Mouse (Mus musculus): ENCODE measurements around the gene Dbh.
A peak's percentile ranks its signal among the peaks of the same experiment; 100 is the strongest.

Gene Dbh

DNA sequence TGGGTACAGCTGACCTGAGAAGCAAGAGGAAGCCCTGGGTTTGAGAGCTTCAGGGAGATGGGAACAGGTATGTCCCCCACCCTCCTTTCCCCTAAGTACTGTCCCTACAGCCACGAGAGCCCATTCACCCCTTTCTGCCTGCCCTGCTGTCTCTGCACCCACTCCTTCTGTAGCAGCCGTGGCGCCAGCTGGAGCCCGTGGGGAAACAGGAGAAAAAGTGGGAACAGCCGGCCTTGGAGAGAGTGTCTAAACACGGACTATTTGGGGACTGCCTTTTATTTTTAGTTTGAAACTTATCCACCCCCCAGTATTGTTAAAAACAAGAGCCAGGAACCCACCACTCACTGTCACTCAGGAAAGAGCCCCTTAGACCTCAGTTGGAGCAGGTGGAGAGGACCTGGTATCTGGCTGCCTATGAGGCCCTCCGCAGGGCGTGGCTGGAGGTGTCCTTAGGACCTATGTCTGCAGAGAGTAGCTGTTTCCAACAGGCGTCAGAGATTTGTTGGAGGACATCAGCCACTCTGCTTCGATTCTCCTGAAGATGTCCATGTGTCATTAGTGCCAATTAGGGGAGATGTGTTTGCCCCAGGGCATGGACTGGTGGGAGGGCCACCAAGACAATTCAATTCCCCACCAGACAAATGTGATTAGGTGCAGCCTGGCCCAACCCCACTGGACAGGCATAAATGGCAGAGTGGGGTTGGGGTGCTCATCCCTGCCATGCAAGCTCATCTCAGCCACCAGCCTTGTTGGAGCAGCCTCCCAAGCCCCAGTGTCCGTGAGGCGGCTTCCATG, at the start of gene Dbh:
Dbh (plus strand) TSS at position 438 of the 795 bp plus-strand sequence.
- no peak for DNase-seq (ENCODE audit: low read depth, low spot score)

DNA sequence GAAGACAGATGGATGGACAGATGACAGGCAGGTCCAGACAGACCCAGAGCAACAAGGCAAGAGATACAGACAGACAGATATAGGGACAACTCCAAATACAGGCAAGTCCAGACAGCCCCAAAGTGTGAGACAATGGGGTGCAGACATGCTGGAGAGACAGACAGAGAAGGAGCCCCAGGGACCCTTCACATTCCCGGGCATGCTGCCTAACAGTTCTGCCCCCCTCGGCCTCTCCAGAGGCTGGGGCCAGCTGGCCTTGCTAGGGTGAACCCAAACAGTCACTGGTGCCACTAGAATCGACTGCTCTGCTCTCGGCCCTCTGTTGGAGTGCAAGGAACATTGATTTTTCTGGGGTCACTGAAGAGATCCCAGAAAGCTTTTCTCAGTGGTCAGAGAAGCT, 46.6 kb upstream of the Dbh start:
- no peak for DNase-seq (ENCODE audit: low read depth, low spot score)

DNA sequence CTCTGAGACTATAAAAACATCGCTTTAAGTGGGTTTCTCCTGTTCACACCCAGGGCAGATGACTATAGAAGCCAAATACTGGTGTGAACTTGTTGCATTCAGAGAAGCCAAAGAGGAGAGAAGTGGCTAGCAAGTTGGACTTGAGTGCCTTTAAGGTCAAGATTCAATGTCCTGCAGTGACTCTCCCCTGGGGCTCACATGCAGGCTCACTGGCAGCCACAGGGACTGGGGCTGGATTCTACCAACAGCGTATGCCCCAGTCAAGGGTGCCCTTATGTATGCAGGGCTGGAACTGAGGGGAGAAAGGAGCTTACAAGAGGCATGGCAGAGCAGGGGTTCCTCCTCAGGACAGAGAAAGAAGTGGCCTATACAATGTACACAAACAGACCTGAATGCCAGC, 45.3 kb upstream of the Dbh start:
- no peak for DNase-seq (ENCODE audit: low read depth, low spot score)

DNA sequence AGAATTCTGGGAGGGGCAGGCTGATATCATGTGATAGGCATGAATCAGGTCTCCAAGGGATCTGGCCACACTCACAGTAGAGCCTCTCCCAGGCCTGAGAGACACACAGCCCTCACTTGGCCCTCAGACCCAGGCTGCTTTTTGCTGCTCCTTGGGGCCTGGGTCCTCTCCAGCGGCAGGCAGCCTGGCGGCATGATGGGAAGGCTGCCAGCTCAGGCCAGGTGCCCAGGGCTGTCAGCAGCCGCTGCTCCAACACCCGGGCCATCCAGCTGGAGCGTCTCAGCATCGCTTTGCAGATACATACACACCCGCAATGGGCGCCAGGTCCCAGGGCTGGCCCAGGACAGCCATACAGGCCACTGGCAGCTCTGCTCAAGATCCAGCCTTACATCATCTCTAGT, 44.8 kb upstream of the Dbh start:
- DNase-seq (ENCODE audit: low read depth, low spot score), result peak; percentile 9

DNA sequence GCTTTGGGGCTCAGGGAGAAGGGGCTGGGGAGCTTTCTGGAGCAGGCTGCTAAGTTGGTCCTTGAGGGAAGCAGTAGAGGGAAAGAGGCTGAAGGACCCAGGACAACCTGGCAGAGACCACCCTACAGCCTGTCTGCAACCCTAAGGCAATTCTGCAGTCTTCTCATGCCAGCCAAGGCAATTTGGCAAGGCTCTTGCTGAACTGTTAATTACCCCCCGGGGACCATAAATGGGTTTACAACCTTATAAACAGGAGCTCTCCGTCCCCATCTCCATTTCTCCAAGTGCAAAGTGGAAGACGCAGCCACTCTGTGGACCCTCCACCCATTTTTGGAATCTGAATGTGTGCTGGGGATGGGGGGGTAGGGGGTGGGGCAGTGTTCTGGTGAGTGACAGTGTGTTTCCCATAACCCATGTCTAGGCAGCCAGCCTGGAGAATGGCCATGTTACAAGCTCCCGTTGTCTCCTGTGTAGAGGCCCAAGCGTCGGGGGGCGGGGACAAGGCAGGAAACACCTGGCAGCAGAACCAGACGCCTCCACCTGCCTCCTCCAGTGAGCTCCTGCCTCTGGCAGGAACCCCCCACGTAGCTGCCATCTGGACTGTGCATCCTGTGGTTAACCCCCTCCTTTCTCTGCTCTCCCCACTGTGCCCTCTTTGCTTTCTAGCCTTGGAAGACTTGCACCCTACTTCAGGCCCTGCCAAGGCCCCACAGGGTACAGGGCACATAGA, 43.2 kb upstream of the Dbh start:
- no peak for DNase-seq (ENCODE audit: low read depth, low spot score)

DNA sequence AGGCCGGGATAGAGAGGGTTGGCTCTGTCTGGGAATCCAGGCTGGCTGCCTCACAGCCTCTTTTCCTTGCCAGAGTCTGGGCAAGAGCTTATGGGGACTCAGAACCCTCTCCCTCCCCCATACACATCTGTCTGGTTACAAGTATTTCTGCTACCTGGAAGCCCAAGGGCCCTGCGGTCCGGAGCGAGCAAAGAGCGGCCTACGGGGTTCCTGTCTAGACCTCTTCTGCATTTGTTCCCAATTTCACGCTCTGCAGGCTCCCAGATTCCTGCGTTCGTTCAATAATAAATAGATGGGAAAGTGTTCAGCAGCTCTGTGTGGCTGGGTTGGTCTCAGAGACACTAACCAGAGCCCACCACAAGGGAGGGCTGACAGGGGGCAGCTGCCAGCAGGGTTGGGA, 42.5 kb upstream of the Dbh start:
- DNase-seq (ENCODE audit: low read depth, low spot score), result no peak

DNA sequence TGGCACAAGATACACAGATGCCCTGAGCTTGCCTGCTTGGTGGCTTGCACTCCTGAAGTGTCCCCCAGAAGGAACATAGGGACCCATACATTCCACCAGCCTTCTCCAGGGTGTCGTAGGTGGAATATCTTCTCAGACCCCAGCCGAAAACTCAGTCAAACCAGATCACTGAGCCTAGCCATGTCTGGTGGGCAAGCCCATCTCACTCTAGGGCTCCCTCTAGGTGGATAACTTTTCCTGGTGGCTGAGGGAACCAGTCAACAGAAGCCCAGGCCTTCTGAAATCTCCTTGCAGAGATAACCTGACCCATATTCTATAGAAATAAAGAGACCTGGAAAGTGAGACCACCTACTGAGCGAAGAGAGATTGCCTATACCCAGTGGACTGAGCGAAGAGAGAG, 41.9 kb upstream of the Dbh start:
- no peak for DNase-seq (ENCODE audit: low read depth, low spot score)

DNA sequence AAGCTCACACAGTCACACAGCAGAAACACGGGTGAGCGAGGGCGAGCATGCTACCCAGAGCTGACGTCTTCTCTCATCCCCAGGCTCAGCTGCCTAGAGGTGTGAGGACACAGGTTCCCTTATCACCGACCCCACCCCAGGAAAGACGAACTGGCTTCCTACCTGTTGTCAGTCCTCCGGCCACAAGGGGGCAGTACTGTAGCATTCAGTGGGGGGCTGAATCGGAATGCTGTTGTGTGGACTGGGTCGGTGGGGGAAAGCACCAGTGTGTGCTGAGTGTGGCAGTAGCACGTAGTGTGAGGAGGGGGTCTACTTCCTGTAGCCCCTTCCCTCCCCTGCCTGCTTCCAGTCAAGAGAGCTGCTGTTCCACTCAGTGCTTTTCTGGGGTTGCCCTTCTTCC, 39.1 kb upstream of the Dbh start:
- DNase-seq (ENCODE audit: low read depth, low spot score), result peak; percentile 50

DNA sequence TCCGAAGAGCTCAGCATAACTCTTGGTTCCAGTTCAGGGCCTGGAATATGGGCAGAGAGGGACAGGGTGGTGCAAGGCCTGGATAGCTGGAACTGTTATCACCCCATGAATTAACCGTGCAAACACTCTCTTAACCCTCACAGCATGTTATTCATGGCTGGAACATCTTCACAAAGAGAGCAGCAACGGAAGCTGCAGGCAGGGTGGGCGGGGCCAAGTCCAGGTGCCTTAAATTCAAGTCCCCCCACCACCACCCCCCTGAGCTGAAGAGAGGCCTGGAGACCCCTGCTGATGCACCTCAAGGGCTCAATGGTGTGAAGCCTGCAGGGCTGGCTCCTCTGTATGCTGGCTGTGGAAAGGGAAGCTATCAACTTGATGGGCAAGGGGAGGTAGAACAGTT, 38.5 kb upstream of the Dbh start:
- DNase-seq (ENCODE audit: low read depth, low spot score), result no peak

DNA sequence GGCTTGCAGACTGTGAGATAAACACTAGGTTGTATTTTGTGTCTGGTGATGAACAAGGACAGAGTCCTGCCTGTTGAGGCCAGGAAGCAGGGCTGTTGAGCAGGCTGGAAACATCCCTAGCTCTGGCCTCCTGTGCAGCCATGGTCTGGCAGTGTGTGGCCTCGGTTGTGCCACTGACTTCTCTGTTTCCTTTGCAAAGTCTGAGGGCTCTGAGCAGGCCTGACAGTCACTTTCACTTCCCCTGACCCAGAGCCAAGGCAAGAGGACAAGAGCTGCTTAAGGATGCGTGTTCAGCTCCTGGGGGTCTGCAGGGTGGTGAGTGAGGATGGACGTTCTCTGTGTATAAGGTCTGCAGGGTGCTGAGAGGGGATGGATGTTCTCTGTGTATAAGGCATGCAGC, 36.0 kb upstream of the Dbh start:
- no peak for DNase-seq (ENCODE audit: low read depth, low spot score)

DNA sequence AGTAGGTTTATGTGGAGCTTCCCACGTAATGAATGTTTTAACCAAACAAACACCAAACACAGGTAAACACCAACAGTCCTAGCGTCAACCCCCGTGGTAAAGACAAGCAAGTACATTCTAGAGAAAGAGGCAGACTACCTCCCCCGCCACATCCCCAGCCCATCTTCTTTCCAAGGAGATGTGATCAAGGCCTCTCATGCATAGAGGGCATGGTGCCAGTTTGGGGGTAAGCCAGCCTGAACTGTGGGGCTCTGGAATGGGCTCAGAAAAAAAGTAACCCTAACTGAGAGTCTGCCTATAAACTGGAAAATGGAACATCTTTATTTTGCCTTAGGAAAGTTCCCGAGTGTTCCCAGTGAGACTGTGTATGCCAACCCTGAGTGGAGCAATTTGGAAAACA, 29.1 kb upstream of the Dbh start:
- no peak for DNase-seq (ENCODE audit: low read depth, low spot score)

DNA sequence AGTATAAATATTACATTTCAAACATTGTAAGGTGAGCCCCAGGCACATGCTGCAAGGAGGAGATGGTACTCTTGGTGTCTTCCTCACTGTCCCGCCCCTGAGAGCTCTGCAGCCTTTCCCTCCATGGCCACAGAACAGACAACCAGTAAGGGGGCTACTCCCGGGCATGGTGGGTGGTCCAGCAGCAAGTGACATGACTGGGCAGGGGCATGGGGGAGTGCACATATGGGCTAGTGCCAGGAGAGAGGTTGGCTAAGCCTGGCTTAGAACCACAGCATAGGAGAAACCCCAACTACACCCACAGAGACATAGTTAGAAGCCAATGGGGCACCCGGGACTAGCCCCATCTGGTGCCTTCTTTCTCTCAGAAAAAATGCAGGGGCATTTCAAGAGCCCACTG, 28.7 kb upstream of the Dbh start:
- no peak for DNase-seq (ENCODE audit: low read depth, low spot score)

DNA sequence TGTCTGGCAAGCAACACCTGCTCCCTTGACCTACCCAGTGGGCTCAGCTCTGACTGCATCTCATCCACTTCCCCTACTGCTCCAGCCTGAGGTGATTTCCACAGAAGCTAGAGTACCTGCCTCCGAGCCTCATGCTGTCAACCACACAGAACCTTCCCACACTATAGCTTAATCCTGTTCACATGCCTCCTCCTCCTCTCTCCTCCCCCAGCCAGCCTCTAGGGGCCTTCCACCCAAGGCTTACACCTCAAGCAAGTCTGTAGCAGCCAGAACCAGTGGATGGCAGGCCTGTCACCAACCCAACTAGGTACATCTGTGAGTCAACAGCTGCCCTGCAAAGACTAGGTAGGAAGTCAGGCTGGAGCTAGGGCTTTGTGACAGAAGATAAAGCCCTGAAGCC, 28.2 kb upstream of the Dbh start:
- DNase-seq (ENCODE audit: low read depth, low spot score), result no peak

DNA sequence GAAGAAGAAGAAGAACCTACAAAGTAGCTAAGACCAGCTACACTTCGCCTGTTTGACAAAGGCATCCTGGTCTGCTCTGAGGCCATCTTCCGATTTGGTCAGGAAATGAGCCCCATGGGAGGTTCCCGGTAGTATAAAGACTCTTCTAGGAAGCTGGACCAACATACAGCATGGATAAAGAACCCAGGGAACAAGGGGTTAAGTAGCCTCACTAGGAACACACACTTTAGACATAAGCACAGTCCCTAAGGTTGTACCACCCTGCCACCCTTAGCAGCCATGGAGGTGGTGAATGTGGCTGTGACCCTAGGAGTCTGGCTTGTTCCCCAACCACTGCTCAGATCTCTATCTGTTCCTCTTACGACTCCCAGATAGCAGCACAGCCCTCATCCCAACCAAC, 26.7 kb upstream of the Dbh start:
- no peak for DNase-seq (ENCODE audit: low read depth, low spot score)

DNA sequence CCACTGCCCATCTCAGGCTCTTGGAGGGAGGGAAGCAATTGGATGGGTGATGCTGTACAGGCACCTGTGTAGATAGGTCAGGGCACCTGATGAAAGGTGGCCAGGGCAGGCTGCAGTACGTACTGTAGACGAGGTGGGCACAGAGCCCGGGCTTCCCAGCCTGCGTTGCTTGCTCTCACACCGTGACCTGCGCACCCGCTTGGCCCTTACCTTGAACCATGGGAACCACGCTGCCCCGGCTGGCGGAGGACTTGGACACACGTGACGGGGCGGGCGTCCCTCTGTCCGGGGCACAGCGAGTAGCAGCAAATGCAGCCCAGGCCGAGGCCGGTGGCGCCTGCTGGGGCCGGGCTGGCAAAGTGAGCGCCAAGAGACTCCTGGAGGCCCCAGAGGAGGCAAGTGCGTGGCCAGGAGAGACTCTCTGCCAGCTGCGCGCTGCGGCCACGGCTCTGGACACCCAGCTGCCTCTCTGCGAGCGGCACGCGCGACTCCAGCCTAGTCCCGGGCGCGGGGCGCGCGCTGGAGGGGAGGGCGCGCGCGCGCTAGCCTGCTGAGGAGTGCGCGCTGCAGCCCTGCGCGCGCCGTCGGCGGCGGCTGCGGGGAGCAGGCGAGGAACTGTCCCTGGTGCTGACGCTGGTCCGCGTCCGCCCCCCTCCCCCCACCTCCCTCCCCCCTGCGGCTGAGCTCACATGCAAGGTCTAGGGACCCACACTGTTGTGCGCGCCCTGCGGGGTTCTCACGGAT, 22.9 kb upstream of the Dbh start, which contains the start of gene Fam163b:
Fam163b (minus strand) TSS at position 542 of the 744 bp plus-strand sequence.
- DNase-seq (ENCODE audit: low read depth, low spot score), result no peak

DNA sequence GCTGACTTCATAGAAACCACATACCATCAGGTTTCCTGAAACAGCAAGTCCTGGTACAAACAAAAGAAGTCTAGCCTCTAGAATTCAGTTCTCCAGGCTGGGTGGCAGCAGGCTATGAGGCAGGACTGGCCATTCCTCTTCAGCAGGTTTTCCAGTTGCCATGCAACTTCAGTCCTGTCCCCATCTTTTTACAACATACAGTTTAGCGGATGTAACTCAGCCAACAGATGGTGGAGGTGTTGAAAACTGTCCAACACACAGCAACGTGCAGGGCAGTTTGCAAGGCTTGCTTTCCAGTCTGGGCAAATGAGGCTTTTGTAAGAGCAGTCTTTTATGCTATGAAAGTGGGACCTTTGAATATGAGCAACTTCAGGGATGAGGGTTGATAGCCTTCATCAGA, 20.1 kb upstream of the Dbh start:
- DNase-seq (ENCODE audit: low read depth, low spot score), result no peak

DNA sequence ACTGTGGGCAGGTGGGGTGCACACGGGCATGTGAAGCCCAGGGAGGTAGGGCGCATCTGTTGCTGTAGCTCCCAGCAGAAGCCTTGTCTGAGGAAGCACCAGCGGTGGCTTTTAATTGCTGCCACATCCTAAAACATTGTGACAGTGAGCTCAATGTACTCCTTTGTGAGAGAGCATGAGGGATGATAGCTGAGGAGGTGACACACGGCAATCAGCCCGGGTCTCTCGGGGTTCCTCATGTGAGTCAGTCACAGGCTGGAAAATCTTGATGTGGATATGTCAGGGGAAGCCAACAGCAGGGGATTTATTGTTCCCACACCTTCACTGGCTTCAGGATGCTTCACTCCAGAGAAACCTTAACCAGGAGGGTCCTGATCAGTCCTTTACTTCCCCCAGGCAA, 18.2 kb upstream of the Dbh start:
- DNase-seq (ENCODE audit: low read depth, low spot score), result no peak

DNA sequence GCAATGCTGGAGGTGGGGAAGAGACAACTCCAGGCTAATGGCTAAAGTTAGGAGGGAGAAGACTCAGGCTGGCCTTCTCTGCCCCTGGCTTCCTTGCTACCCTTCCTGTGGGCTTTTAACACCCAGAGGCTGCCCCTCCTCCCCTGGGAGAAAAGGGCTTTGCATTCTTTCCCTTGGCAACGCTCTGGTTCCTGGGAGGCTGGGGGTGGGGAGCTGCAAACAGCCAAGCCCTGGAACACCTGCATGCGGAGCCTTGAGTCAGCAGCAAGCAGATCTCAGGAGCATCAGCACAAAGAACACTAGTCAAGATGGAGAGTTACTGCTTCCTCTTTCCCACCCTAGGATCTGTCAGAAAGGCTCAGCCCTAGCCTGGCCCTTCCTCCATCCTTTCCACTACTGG, 15.6 kb upstream of the Dbh start:
- no peak for DNase-seq (ENCODE audit: low read depth, low spot score)

DNA sequence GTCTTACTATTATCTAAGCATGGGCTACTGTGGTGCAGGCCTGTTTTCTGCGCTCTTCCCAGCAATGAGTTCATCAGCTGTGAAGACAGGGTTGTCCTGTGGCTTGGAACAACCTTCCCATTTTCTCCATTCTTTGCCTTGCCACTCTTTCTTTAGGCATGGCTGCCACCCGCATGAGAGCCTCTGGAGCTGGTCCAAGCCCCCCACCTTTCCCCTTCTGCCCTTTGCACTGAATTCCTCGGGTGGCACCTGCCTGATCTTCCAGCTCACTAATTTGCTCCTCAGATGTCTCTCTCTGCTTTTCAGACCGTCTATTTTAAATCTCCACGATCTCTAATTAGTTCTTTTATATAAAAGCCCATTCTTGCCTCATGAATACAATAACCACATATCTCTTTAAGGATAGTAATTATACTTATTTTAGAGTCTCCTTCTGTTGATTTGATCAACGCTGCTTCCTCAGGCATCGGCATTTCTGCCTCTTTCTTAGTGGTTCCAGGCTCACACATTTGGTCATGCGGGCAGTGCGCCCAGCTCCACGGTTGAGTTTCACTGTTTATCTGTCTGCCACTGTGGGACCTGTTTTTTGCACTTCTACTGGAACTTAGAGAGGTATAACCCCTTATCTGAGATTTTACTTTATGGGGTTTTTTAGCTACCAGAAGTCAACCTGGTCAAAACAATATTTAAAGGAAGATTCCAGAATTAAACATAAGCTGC, 10.4 kb upstream of the Dbh start:
- no peak for DNase-seq (ENCODE audit: low read depth, low spot score)

DNA sequence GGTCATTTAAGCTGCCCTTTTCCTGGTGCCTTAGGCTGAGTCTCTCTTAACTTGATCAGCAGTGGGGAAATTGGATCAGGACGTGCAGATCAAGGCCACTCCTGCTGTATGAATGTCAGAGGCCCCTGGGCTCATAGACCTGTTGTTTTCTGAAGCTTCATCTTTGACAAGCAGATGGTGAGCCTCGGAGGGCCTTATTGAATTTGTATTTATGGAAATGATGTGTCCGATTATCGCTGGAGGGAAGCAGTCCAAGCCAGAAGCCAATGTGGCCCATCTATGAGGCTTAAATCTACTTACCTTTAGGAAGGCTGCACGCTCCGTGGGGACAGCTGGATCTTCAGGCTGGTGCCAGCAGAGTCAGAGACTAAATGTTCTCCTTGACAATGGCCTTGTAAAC, 8.4 kb upstream of the Dbh start:
- DNase-seq (ENCODE audit: low read depth, low spot score), result no peak

DNA sequence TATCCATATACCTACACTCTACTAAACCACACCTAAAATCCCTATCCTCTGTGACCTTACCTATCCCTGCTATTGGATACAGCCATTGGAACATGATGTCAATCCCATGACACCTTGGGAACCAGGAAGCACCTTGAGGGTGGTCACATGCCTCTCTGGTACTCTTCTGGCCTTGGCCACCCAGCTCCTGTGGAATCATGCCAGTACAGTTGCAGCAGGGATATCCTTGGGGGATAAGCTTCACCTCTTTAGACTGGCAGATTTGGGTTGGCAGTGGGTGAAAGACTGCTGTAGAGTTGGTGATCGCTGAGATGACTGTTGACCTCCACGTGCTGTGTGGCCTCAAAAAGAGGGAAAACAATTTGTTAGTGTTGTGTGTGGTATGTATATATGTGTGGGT, 3.5 kb upstream of the Dbh start:
- DNase-seq (ENCODE audit: low read depth, low spot score), result no peak

DNA sequence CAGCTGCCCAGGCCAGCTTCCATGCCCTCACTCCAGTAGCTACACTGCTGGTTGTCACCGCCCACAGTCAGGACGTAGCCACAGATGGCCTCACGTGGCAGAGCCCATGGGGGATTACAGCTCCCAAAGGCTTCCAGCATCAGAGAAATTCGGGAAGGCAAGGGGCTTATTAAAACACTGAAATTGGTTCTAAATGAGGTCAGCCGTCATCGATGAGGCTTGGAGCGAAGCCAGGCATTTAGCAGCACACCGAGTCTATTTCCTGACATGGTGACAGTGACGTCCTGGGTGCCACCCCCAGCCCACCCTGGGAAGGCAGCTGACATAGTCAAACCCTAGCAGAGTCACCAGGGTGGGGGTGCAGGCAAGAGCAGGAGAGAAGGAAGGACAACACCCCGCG, 2.4 kb upstream of the Dbh start:
- DNase-seq (ENCODE audit: low read depth, low spot score), result no peak

Data from 3T3-L1 (cell line).